Mouse (Mus musculus) heart, postnatal 0 days (tissue): ENCODE measurements at regions not wholly inside any gene's neighbourhood (a gene's known extent, or its start where the extent isn't known, plus 50 kb on each side); places are given as distances from the start of the nearest gene placed in this dataset.

Experiments
- ATAC-seq: fragments of 200-750 bp; cut with Nextera tagmentation; 2 replicates; pipeline ENCODE4 v1.8.0; 2017; ENCODE audit warnings: low read depth, moderate number of reproducible peaks, moderate library complexity; ENCODE audit not compliant: insufficient read depth
- DNase-seq: peaks from one replicate; pipeline ENCODE4 v3.0.0-alpha.2; 2016; ENCODE audit warnings: low spot score
- H3K27ac ChIP-seq: fragments of 300-500 bp; sonication (generic); 2 replicates; pipeline ENCODE4 v1.5.1; 2014; ENCODE audit warnings: low read depth, mild to moderate bottlenecking
- H3K27me3 ChIP-seq: fragments of 300-500 bp; sonication (generic); 2 replicates; pipeline ENCODE4 v1.6.1; 2014; ENCODE audit warnings: low read length, mixed read lengths; ENCODE audit not compliant: control insufficient read depth, insufficient read depth
- H3K36me3 ChIP-seq: fragments of 300-500 bp; sonication (generic); replicated peaks from 2 replicates; pipeline ENCODE4 v1.6.1; 2014; ENCODE audit warnings: low read length, mixed read lengths; ENCODE audit not compliant: control insufficient read depth, insufficient read depth
- H3K4me1 ChIP-seq: fragments of 300-500 bp; sonication (generic); 2 replicates; pipeline ENCODE4 v1.6.1; 2014; ENCODE audit warnings: antibody characterized with exemption; ENCODE audit not compliant: control insufficient read depth, insufficient read depth
- H3K4me2 ChIP-seq: fragments of 300-500 bp; sonication (generic); 2 replicates; pipeline ENCODE4 v1.6.1; 2014; ENCODE audit warnings: low read depth, mild to moderate bottlenecking, low read length, moderate library complexity
- H3K4me3 ChIP-seq: fragments of 300-500 bp; sonication (generic); 2 replicates; pipeline ENCODE4 v1.5.1; 2014; ENCODE audit warnings: low read depth, low read length
- H3K9ac ChIP-seq: fragments of 300-500 bp; sonication (generic); replicated peaks from 2 replicates; pipeline ENCODE4 v1.6.1; 2014; ENCODE audit warnings: low read depth, low read length, mixed read lengths
- H3K9me3 ChIP-seq: fragments of 300-500 bp; sonication (generic); replicated peaks from 2 replicates; pipeline ENCODE4 v1.6.1; 2016; ENCODE audit warnings: low read length; ENCODE audit not compliant: control insufficient read depth
- CTCF ChIP-seq: IDR thresholded peaks from 2 replicates; pipeline ENCODE4 v1.5.1; 2016; ENCODE audit warnings: antibody characterized with exemption, control low read depth, low read depth
- EP300 ChIP-seq: IDR thresholded peaks from 2 replicates; pipeline ENCODE4 v1.6.1; 2016; ENCODE audit warnings: antibody characterized with exemption, low read depth
- WGBS: fragments of 180-500 bp; shearing (Covaris S2); extraction: QIAGEN DNeasy Blood & Tissue Kit; methylation state at CpG from one replicate; pipeline ENCODE4 v1.1.7; 2014; 5-methylcytosine and 5-hydroxymethylcytosine counted together

GRCm38 (mm10) chr1:155030908-155031307 is 68.5 kb downstream of the Ier5 start:
- Histone ChIP-seq H3K27me3 (no peaks in the 10 kb centered on the region), H3K27ac (no peak overlapping the region), H3K36me3 (no peaks in the 10 kb centered on the region), H3K9me3 (no peaks in the 10 kb centered on the region), H3K4me2 (no peak overlapping the region), H3K4me1 (peaks cover 18% of the 10 kb centered on the region), H3K4me3 (no peak overlapping the region), H3K9ac (no peak overlapping the region)
- TF ChIP-seq EP300: no peak
- no peak for TF ChIP-seq CTCF
- ATAC-seq (0 out of 2 replicates have a peak, but pooled peaks have one; percentile 12), DNase-seq (no peak)
- 20% methylated on average over 9 of the region's 9 CpGs for WGBS

DNA sequence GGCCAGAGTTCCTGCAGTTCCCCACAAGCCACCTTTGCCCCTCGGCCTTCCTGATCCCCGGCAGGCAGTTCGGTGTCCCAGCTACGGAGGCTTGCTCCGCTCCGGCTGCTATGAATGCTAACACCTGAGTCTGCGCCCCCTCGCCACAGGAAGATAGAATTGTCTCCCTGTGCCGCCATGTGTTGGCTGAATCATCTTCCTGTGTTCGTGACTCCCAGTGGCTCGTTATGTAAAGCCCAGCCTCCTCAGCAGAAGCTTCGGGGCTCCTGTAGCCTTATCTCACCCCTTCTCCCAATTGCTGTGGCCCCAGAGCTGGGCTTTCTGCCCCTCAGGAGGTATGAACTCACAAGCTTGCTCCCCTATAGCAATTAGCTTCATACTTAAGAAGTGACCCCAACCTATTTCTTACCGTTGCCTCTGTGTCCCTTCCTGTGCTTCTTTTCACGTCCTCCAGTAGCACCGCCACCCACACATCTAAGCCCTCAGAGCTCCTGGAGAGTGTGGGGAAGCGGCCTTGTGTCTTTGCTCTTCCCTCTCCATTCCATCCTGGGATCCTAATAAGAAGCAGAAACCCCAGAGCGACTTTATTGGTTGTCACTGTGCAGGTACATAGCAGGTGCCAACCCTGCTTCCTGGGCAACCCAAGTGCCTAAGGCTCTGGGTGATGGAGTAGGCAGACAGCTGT is 70.1 kb downstream of the Ier5 start:
- H3K36me3 ChIP-seq: no peaks in the 10 kb centered on the region
- no peaks in the 10 kb centered on the region for H3K27me3 ChIP-seq
- ATAC-seq (no peak), DNase-seq (no peak)
- no peaks in the 10 kb centered on the region for H3K9me3 ChIP-seq
- WGBS: 63% methylated on average over 17 of the region's 17 CpGs
- TF ChIP-seq CTCF: no peak
- no peak for TF ChIP-seq EP300
- peaks cover 18% of the 10 kb centered on the region for H3K4me1 ChIP-seq
- peak overlapping the region; percentile 18; the same call in 1 of the 2 replicates for H3K4me3 ChIP-seq
- H3K27ac ChIP-seq: no peak overlapping the region
- peak overlapping the region; percentile 51 for H3K4me2 ChIP-seq
- H3K9ac ChIP-seq: no peak overlapping the region

- H3K4me2 ChIP-seq: peak overlapping the region; percentile 51
- no peak for TF ChIP-seq EP300
- no peak for TF ChIP-seq CTCF
- H3K9me3 ChIP-seq: no peaks in the 10 kb centered on the region
- DNase-seq: no peak
- H3K9ac ChIP-seq: no peak overlapping the region
- 30% methylated on average over 5 of the region's 5 CpGs for WGBS
- no peaks in the 10 kb centered on the region for H3K27me3 ChIP-seq
- peaks cover 18% of the 10 kb centered on the region for H3K4me1 ChIP-seq
- 0 out of 2 replicates have a peak, but pooled peaks have one; percentile 21 for ATAC-seq
- 0 out of 2 replicates have a peak overlapping the region, but pooled peaks have one; percentile 22 for H3K27ac ChIP-seq
- no peaks in the 10 kb centered on the region for H3K36me3 ChIP-seq
- H3K4me3 ChIP-seq: peak overlapping the region; percentile 18; the same call in 1 of the 2 replicates
These were observed 70.7 kb downstream of the Ier5 start for GRCm38 (mm10) chr1:155028735-155029134.

DNA sequence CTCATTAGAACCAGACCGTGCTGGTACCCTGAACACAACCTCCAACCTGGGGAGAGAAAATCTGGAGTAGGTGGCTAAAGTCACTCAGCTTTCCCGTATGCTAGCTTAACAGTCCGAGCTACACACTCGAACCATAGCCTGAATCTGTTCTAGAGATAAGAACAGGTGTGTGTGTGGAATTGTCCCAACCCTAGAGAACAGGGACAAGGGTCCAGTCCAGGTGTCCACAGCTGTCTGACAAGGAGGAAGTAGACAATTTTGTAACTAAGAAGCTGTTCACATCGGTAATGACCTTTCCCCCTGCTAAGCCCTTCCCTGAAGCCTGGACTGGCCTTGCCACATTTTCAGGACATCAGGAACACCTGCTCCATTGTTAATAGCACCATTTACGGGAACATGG is 71.3 kb downstream of the Ier5 start:
- Histone ChIP-seq H3K4me1 (peaks cover 18% of the 10 kb centered on the region), H3K9ac (no peak overlapping the region), H3K4me2 (no peak overlapping the region), H3K4me3 (no peak overlapping the region), H3K9me3 (no peaks in the 10 kb centered on the region), H3K27me3 (no peaks in the 10 kb centered on the region), H3K27ac (0 out of 2 replicates have a peak overlapping the region, but pooled peaks have one; percentile 22), H3K36me3 (no peaks in the 10 kb centered on the region)
- no peak for ATAC-seq
- DNase-seq: no peak
- TF ChIP-seq EP300 (no peak), CTCF (no peak)
- 49% methylated on average over 6 of the region's 6 CpGs for WGBS

GRCm38 (mm10) chr1:155027583-155027982 is 71.9 kb downstream of the Ier5 start:
- Histone ChIP-seq H3K9me3 (no peaks in the 10 kb centered on the region), H3K9ac (no peak overlapping the region), H3K36me3 (no peaks in the 10 kb centered on the region), H3K4me2 (no peak overlapping the region), H3K4me1 (peaks cover 18% of the 10 kb centered on the region), H3K27me3 (no peaks in the 10 kb centered on the region), H3K4me3 (no peak overlapping the region), H3K27ac (no peak overlapping the region)
- WGBS: 63% methylated on average over 8 of the region's 8 CpGs
- TF ChIP-seq EP300 (no peak), CTCF (no peak)
- ATAC-seq (no peak), DNase-seq (peak; percentile 15)

DNA sequence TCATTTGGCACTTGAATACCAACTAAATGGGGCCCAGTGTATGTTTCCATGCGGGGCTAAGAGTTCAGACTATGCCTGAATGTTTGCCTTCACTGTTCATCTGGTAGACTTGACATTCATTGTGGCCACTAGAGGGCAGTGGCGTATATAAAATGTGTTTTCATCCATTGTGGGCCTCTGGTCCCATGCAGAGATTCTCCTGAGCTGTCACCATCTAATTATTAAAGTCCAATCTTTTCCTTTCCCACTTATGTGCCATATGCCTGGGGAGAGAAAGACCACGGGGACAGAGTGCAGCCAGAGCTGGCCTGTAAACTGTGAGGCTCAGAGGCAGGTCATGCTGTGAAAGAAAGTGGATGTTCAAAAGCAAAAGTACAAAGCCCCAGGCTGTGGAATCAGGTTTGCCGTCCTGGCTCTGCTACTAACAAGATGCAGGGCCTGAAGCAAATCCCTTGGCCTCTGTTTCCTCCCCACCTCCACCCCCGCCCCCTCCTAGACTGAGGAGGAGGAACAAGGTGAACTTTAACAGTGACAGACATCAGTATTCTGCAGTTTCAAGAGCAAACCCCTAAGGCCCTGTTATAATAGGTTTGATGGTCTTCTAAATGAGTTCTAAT is 73.5 kb downstream of the Ier5 start:
- Histone ChIP-seq H3K9me3 (no peaks in the 10 kb centered on the region), H3K4me2 (no peak overlapping the region), H3K27ac (no peak overlapping the region), H3K9ac (no peak overlapping the region), H3K27me3 (no peaks in the 10 kb centered on the region), H3K4me3 (no peak overlapping the region), H3K36me3 (no peaks in the 10 kb centered on the region), H3K4me1 (peaks cover 15% of the 10 kb centered on the region)
- WGBS: 17% methylated on average over 5 of the region's 5 CpGs
- DNase-seq: peak; percentile 79
- ATAC-seq: peak; percentile 43; the same call in 1 of the 2 replicates
- TF ChIP-seq CTCF (peak; percentile 94), EP300 (no peak)
